Mouse (Mus musculus) MEL (cell line): ENCODE results near the gene Slc25a33. TPM values are rescaled to one million over a fixed set of nuclear protein-coding genes. Genes with fewer than 3 reads are reported as not detected.

Experiments used
- DNase-seq: peaks from one replicate; pipeline ENCODE4 v3.0.0; 2011; ENCODE audit warnings: low read depth, low spot score
- H3K27ac ChIP-seq: 2 replicates; pipeline ENCODE4 v1.5.1; 2012; ENCODE audit warnings: low read depth, mild to moderate bottlenecking, control low read depth, low read length, moderate library complexity; ENCODE audit not compliant: control insufficient read depth
- H3K27me3 ChIP-seq, 2 experiments: fragments of 150-350 bp in 1 of 2; sonication (generic) in 1 of 2; 2 replicates each; pipeline ENCODE4 v1.6.1; 2012; ENCODE audit warnings: low read length in 2 of 2, mild to moderate bottlenecking in 2 of 2, improper control_type of control experiment in 1 of 2, moderate library complexity in 1 of 2; ENCODE audit not compliant: insufficient read depth in 2 of 2, control insufficient read depth in 1 of 2
- H3K36me3 ChIP-seq, 2 experiments: 2 replicates each; pipeline ENCODE4 v1.6.1; 2012 to 2014; ENCODE audit warnings: low read length in 2 of 2, improper control_type of control experiment in 1 of 2, inconsistent platforms in 1 of 2, mild to moderate bottlenecking in 1 of 2; ENCODE audit not compliant: insufficient read depth in 2 of 2, control insufficient read depth in 1 of 2
- H3K4me1 ChIP-seq, 2 experiments: fragments of 150-350 bp in 1 of 2; sonication (generic) in 1 of 2; 2 replicates each; pipeline ENCODE4 v1.6.1; 2012; ENCODE audit warnings: low read length in 2 of 2, improper control_type of control experiment in 1 of 2, mild to moderate bottlenecking in 1 of 2; ENCODE audit not compliant: insufficient read depth in 2 of 2, control insufficient read depth in 1 of 2
- H3K4me3 ChIP-seq, 2 experiments: fragments of 150-350 bp in 1 of 2; sonication (generic) in 1 of 2; 2 replicates each; pipeline ENCODE4 v1.5.1; 2012; ENCODE audit warnings: low read depth in 2 of 2, low read length in 2 of 2, mild to moderate bottlenecking in 2 of 2, moderate library complexity in 2 of 2, control low read depth in 1 of 2, improper control_type of control experiment in 1 of 2; ENCODE audit not compliant: control insufficient read depth in 1 of 2, insufficient read depth in 1 of 2
- H3K79me2 ChIP-seq: 2 replicates; pipeline ENCODE4 v1.6.1; 2012; ENCODE audit warnings: mild to moderate bottlenecking, low read length, moderate library complexity; ENCODE audit not compliant: control insufficient read depth, poor library complexity, insufficient read depth
- H3K9ac ChIP-seq: 2 replicates; pipeline ENCODE4 v1.6.1; 2012; ENCODE audit warnings: low read depth, mild to moderate bottlenecking, control low read depth, low read length, moderate library complexity; ENCODE audit not compliant: control insufficient read depth, poor library complexity, severe bottlenecking
- H3K9me3 ChIP-seq: fragments of 150-350 bp; sonication (generic); replicated peaks from 2 replicates; pipeline ENCODE4 v1.6.1; 2012; ENCODE audit warnings: mild to moderate bottlenecking, low read length, improper control_type of control experiment, moderate library complexity; ENCODE audit not compliant: insufficient read depth
- BHLHE40 ChIP-seq: IDR thresholded peaks from 2 replicates; pipeline ENCODE4 v1.6.1; 2012; ENCODE audit warnings: low read depth, mild to moderate bottlenecking, inconsistent platforms, low read length, improper control_type of control experiment, borderline replicate concordance
- CHD1 ChIP-seq: IDR thresholded peaks from 2 replicates; pipeline ENCODE4 v1.6.1; 2012; ENCODE audit warnings: low read depth, mild to moderate bottlenecking, inconsistent platforms, low read length, improper control_type of control experiment
- CHD2 ChIP-seq: IDR thresholded peaks from 2 replicates; pipeline ENCODE4 v1.6.1; 2011; ENCODE audit warnings: low read length, improper control_type of control experiment
- CTCF ChIP-seq, 3 experiments: IDR thresholded peaks in 2 of 3; conservative IDR thresholded peaks in 1 of 3; 2 replicates each; pipeline ENCODE4 v1.5.1; 2011 to 2012; ENCODE audit warnings: low read length in 3 of 3, low read depth in 2 of 3, mild to moderate bottlenecking in 2 of 3, improper control_type of control experiment in 1 of 3, inconsistent platforms in 1 of 3, mixed read lengths in 1 of 3, moderate library complexity in 1 of 3; ENCODE audit not compliant: control insufficient read depth in 1 of 3, insufficient read depth in 1 of 3, poor library complexity in 1 of 3, severe bottlenecking in 1 of 3
- E2F4 ChIP-seq: IDR thresholded peaks from 2 replicates; pipeline ENCODE4 v1.6.1; 2011; ENCODE audit warnings: low read depth, low read length, improper control_type of control experiment, borderline replicate concordance
- ELF1 ChIP-seq: IDR thresholded peaks from 2 replicates; pipeline ENCODE4 v1.6.1; 2014; ENCODE audit warnings: low read depth, mild to moderate bottlenecking, inconsistent platforms, low read length, improper control_type of control experiment, moderate library complexity
- EP300 ChIP-seq, 2 experiments: IDR thresholded peaks; 2 replicates each; pipeline ENCODE4 v1.6.1; 2011; ENCODE audit warnings: improper control_type of control experiment in 2 of 2, low read length in 2 of 2, low read depth in 1 of 2, mild to moderate bottlenecking in 1 of 2
- ETS1 ChIP-seq: IDR thresholded peaks from 2 replicates; pipeline ENCODE4 v1.6.1; 2012; ENCODE audit warnings: low read depth, mild to moderate bottlenecking, inconsistent platforms, low read length, improper control_type of control experiment, moderate library complexity
- GABPA ChIP-seq: IDR thresholded peaks from 2 replicates; pipeline ENCODE4 v1.6.1; 2012; ENCODE audit warnings: low read depth, mild to moderate bottlenecking, inconsistent platforms, low read length, improper control_type of control experiment, moderate library complexity
- JUND ChIP-seq: IDR thresholded peaks from 2 replicates; pipeline ENCODE4 v1.6.1; 2011; ENCODE audit warnings: low read depth, mild to moderate bottlenecking, improper control_type of control experiment, low read length
- KAT2A ChIP-seq: conservative IDR thresholded peaks from 2 replicates; pipeline ENCODE4 v1.6.1; 2012; ENCODE audit warnings: low read depth, low read length, improper control_type of control experiment, inconsistent platforms
- MAFK ChIP-seq: IDR thresholded peaks from 2 replicates; pipeline ENCODE4 v1.6.1; 2011; ENCODE audit warnings: low read depth, mild to moderate bottlenecking, low read length, improper control_type of control experiment, borderline replicate concordance
- MAZ ChIP-seq: IDR thresholded peaks from 2 replicates; pipeline ENCODE4 v1.6.1; 2012; ENCODE audit warnings: low read depth, mild to moderate bottlenecking, inconsistent platforms, low read length, improper control_type of control experiment
- MEF2A ChIP-seq: IDR thresholded peaks from 2 replicates; pipeline ENCODE4 v1.6.1; 2014; ENCODE audit warnings: low read depth, mild to moderate bottlenecking, inconsistent platforms, low read length, improper control_type of control experiment; ENCODE audit not compliant: poor library complexity, insufficient replicate concordance, severe bottlenecking; ENCODE audit errors: extremely low read depth
- MXI1 ChIP-seq: IDR thresholded peaks from 2 replicates; pipeline ENCODE4 v1.6.1; 2011; ENCODE audit warnings: mild to moderate bottlenecking, low read depth, low read length, improper control_type of control experiment
- MYB ChIP-seq: IDR thresholded peaks from 2 replicates; pipeline ENCODE4 v1.6.1; 2011; ENCODE audit warnings: mild to moderate bottlenecking, low read depth, low read length, improper control_type of control experiment
- NELFE ChIP-seq: IDR thresholded peaks from 2 replicates; pipeline ENCODE4 v1.6.1; 2011; ENCODE audit warnings: low read depth, low read length, improper control_type of control experiment
- NRF1 ChIP-seq: IDR thresholded peaks from 2 replicates; pipeline ENCODE4 v1.6.1; 2014; ENCODE audit warnings: low read depth, mild to moderate bottlenecking, inconsistent platforms, low read length, improper control_type of control experiment, moderate library complexity; ENCODE audit not compliant: poor library complexity, insufficient read depth, severe bottlenecking
- POLR2A ChIP-seq, 2 experiments: IDR thresholded peaks; 2 replicates each; pipeline ENCODE4 v1.6.1; 2011 to 2012; ENCODE audit warnings: low read length in 2 of 2, mild to moderate bottlenecking in 2 of 2, control low read depth in 1 of 2, improper control_type of control experiment in 1 of 2, low read depth in 1 of 2, moderate library complexity in 1 of 2; ENCODE audit not compliant: control insufficient read depth in 1 of 2, insufficient read depth in 1 of 2, poor library complexity in 1 of 2
- POLR2AphosphoS2 ChIP-seq: IDR thresholded peaks from 2 replicates; pipeline ENCODE4 v1.6.1; 2011; ENCODE audit warnings: low read length, improper control_type of control experiment
- POLR2AphosphoS5 ChIP-seq: IDR thresholded peaks from 2 replicates; pipeline ENCODE4 v1.6.1; 2012; ENCODE audit warnings: low read depth, borderline replicate concordance, mild to moderate bottlenecking, inconsistent platforms, low read length, moderate library complexity, mixed read lengths
- RAD21 ChIP-seq: IDR thresholded peaks from 2 replicates; pipeline ENCODE4 v1.6.1; 2011; ENCODE audit warnings: mild to moderate bottlenecking, low read depth, low read length, improper control_type of control experiment
- RCOR1 ChIP-seq: IDR thresholded peaks from 2 replicates; pipeline ENCODE4 v1.6.1; 2012; ENCODE audit warnings: low read depth, mild to moderate bottlenecking, inconsistent platforms, low read length, improper control_type of control experiment
- SIN3A ChIP-seq: IDR thresholded peaks from 2 replicates; pipeline ENCODE4 v1.6.1; 2012; ENCODE audit warnings: low read length, improper control_type of control experiment, inconsistent platforms
- SMC3 ChIP-seq: IDR thresholded peaks from 2 replicates; pipeline ENCODE4 v1.6.1; 2011; ENCODE audit warnings: low read depth, low read length, improper control_type of control experiment
- TAL1 ChIP-seq: IDR thresholded peaks from 2 replicates; pipeline ENCODE4 v1.6.1; 2012; ENCODE audit warnings: mild to moderate bottlenecking, inconsistent platforms, low read length, moderate library complexity, mixed read lengths
- TBP ChIP-seq: IDR thresholded peaks from 2 replicates; pipeline ENCODE4 v1.8.0; 2011; ENCODE audit warnings: low read depth, low read length, improper control_type of control experiment
- TCF12 ChIP-seq: IDR thresholded peaks from 2 replicates; pipeline ENCODE4 v1.6.1; 2014; ENCODE audit warnings: low read depth, mild to moderate bottlenecking, inconsistent platforms, low read length, improper control_type of control experiment, moderate library complexity
- UBTF ChIP-seq: IDR thresholded peaks from 2 replicates; pipeline ENCODE4 v1.6.1; 2012; ENCODE audit warnings: low read depth, mild to moderate bottlenecking, inconsistent platforms, low read length, improper control_type of control experiment, moderate library complexity, borderline replicate concordance; ENCODE audit not compliant: insufficient read depth
- USF1 ChIP-seq: IDR thresholded peaks from 2 replicates; pipeline ENCODE4 v1.6.1; 2014; ENCODE audit warnings: low read depth, mild to moderate bottlenecking, inconsistent platforms, low read length, improper control_type of control experiment, moderate library complexity
- USF2 ChIP-seq, 2 experiments: IDR thresholded peaks; 2 replicates each; pipeline ENCODE4 v1.6.1; 2011 to 2012; ENCODE audit warnings: improper control_type of control experiment in 2 of 2, low read length in 2 of 2, borderline replicate concordance in 1 of 2, inconsistent platforms in 1 of 2, low read depth in 1 of 2, mild to moderate bottlenecking in 1 of 2; ENCODE audit not compliant: insufficient read depth in 1 of 2
- ZC3H11A ChIP-seq: IDR thresholded peaks from 2 replicates; pipeline ENCODE4 v1.6.1; 2012; ENCODE audit warnings: low read depth, mild to moderate bottlenecking, inconsistent platforms, low read length, improper control_type of control experiment
- ZKSCAN1 ChIP-seq: IDR thresholded peaks from 2 replicates; pipeline ENCODE4 v1.6.1; 2012; ENCODE audit warnings: low read depth, mild to moderate bottlenecking, inconsistent platforms, low read length, improper control_type of control experiment, moderate library complexity
- ZMIZ1 ChIP-seq: IDR thresholded peaks from 2 replicates; pipeline ENCODE4 v1.6.1; 2012; ENCODE audit warnings: low read depth, mild to moderate bottlenecking, inconsistent platforms, low read length, improper control_type of control experiment, moderate library complexity
- ZNF384 ChIP-seq: IDR thresholded peaks from 2 replicates; pipeline ENCODE4 v1.6.1; 2012; ENCODE audit warnings: low read depth, mild to moderate bottlenecking, inconsistent platforms, low read length, improper control_type of control experiment
- polyA plus RNA-seq, 2 experiments: library from polyadenylated mRNA; stranded (reverse) in 1 of 2; unstranded in 1 of 2; fragments of >175 nt in 1 of 2; fragments of >200 nt in 1 of 2; gene quantifications; 2 replicates each; pipeline versions ENCODE4 v1.2.1 to v1.2.4; 2012; ENCODE audit warnings: low replicate concordance in 2 of 2, low read depth in 1 of 2; ENCODE audit not compliant: insufficient read length in 2 of 2, insufficient read depth in 1 of 2, missing spikeins in 1 of 2
- total RNA-seq: library from RNA; depleted of rRNA; stranded (reverse); fragments of 300-350 nt; gene quantifications from 2 replicates; pipeline ENCODE4 v1.2.3, GENCODE M21; 2012

Slc25a33 gene
- total and polyA plus RNA-seq, 3 experiments = 20.6 to 103 (median 24.8) TPM

GRCm38 (mm10) chr4:149698197-149698821 lies 75.8 kb downstream of the Slc25a33 start:
- Histone ChIP-seq H3K27me3 (no peaks in the 10 kb centered on the region), H3K36me3 (peaks cover 0 to 23% of the 10 kb centered on the region in 2 experiments; a peak in 2 of 4 replicates), H3K4me3 (peak overlapping the region; percentile 79 to 86), H3K9ac (peak overlapping the region; percentile 88), H3K4me1 (peaks cover 12 to 38% of the 10 kb centered on the region in 2 experiments), H3K27ac (peak overlapping the region; percentile 92), H3K79me2 (peaks cover 29% of the 10 kb centered on the region), H3K9me3 (no peaks in the 10 kb centered on the region)
- peak; percentile 88 for DNase-seq
- TF ChIP-seq USF2 (IDR thresholded peaks at IDR 0.05; ENCODE audit: borderline replicate concordance in 1 of 2, insufficient read depth in 1 of 2, low read depth in 1 of 2, low read length in 2 of 2) (no peak), RCOR1 (no peak), MAZ (no peak; the same call in 1 of the 2 replicates), MYB (no peak), SMC3 (peak; percentile 33; the same call in 1 of the 2 replicates), MAFK (no peak), USF1 (no peak), ETS1 (peak; percentile 53), TAL1 (no peak), RAD21 (no peak), ELF1 (0 out of 2 replicates have a peak, but pooled peaks have one; percentile 41), BHLHE40 (0 out of 2 replicates have a peak, but pooled peaks have one; percentile 35), GABPA (no peak), KAT2A (no peak), ZKSCAN1 (no peak), CHD1 (no peak), EP300 (IDR thresholded peaks at IDR 0.05; ENCODE audit: low read depth in 1 of 2, low read length in 2 of 2) (no peak; a peak in 1 of 4 replicates), ZMIZ1 (no peak), POLR2A (IDR thresholded peaks at IDR 0.05; ENCODE audit: control insufficient read depth in 1 of 2, insufficient read depth in 1 of 2, low read depth in 1 of 2, low read length in 2 of 2, poor library complexity in 1 of 2) (peak; percentile 71 to 78; a peak in 3 of 4 replicates), JUND (no peak), NRF1 (no peak), MXI1 (peak; percentile 59; the same call in 1 of the 2 replicates), TBP (peak; percentile 72; the same call in 1 of the 2 replicates), CTCF (IDR thresholded peaks at IDR 0.05 in 2 of 3, conservative IDR thresholded peaks at IDR 0.05 in 1 of 3; ENCODE audit: control insufficient read depth in 1 of 3, insufficient read depth in 1 of 3, low read depth in 2 of 3, low read length in 3 of 3, poor library complexity in 1 of 3, severe bottlenecking in 1 of 3) (peak; percentile 58 to 66 (median 65)), CHD2 (no peak), MEF2A (no peak), NELFE (peak; percentile 62), POLR2AphosphoS2 (peak; percentile 53; the same call in 1 of the 2 replicates), ZC3H11A (no peak), POLR2AphosphoS5 (no peak), E2F4 (no peak), TCF12 (0 out of 2 replicates have a peak, but pooled peaks have one; percentile 4), SIN3A (peak; percentile 71), UBTF (0 out of 2 replicates have a peak, but pooled peaks have one; percentile 27), ZNF384 (no peak)
